In the genomic region with DNA sequence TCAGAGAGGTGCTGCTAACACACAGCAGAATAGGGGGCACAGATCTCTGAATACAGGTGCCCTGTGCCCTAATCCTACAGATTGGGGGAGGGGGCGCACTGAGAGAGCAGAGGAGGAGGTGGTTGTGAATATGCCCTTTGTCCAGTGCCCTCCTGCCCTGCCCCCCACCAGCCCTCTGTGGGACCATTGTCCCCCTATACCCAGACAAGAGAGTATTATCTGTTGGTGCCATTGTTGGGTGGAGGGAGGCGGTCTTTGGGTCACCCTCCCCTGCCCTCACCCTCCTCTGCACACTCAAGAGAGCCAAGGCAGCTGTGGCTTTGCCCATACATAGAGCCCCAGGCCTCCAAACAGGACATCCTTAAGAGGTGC, we compare ENCODE assay signal across 9 mouse cellular contexts. TPM values are rescaled to one million over a fixed set of nuclear protein-coding genes. Genes with fewer than 3 reads are reported as not detected.
DNase-seq lines count a peak whose midpoint lies in the region; ATAC-seq and TF ChIP-seq lines count a peak whose summit lies in the region.
"Had no signal": no experiment of that assay in that cellular context is flagged by ENCODE, and none has a peak within 500 bp of the region (broad histone marks: within the 10 kb centered on the region; RNA-seq: fewer than 3 reads in every experiment).

No protein-coding gene starts in this region.

- peak overlapping the region; percentile 81 for H3K4me2 ChIP-seq in midbrain, embryonic 15.5 days

- no peak for TF ChIP-seq CTCF in E14TG2a.4 (conservative IDR thresholded peaks at IDR 0.05; ENCODE audit: low read length)

- peak overlapping the region; percentile 52 for H3K9ac ChIP-seq in midbrain, embryonic 15.5 days

- no peaks in the 10 kb centered on the region for H3K9me3 ChIP-seq in heart, embryonic 10.5 days
- H3K9me3 ChIP-seq in E14TG2a.4 (ENCODE audit: low read length), result peaks cover 18% of the 10 kb centered on the region
- no peaks in the 10 kb centered on the region for H3K9me3 ChIP-seq in forebrain, embryonic 10.5 days
- no peaks in the 10 kb centered on the region for H3K9me3 ChIP-seq in midbrain, embryonic 15.5 days

- peaks cover 27% of the 10 kb centered on the region for H3K36me3 ChIP-seq in heart, embryonic 10.5 days
- H3K36me3 ChIP-seq in E14TG2a.4 (ENCODE audit: insufficient read depth, low read length), result peaks cover 49% of the 10 kb centered on the region
- H3K36me3 ChIP-seq in forebrain, embryonic 10.5 days (replicated peaks), result peaks cover 41% of the 10 kb centered on the region
- H3K36me3 ChIP-seq in midbrain, embryonic 15.5 days (replicated peaks), result peaks cover 6% of the 10 kb centered on the region; the same call in 1 of the 2 replicates

- peak overlapping the region; percentile 88 for H3K4me3 ChIP-seq in heart, embryonic 10.5 days
- H3K4me3 ChIP-seq in E14TG2a.4 (replicated peaks; ENCODE audit: low read length), result peak overlapping the region; percentile 87
- peak overlapping the region; percentile 69 for H3K4me3 ChIP-seq in forebrain, embryonic 10.5 days
- peak overlapping the region; percentile 65 for H3K4me3 ChIP-seq in midbrain, embryonic 15.5 days

- peak overlapping the region; percentile 88 for H3K27ac ChIP-seq in heart, embryonic 10.5 days
- peak overlapping the region; percentile 83 for H3K27ac ChIP-seq in forebrain, embryonic 10.5 days
- H3K27ac ChIP-seq in midbrain, embryonic 15.5 days, result peak overlapping the region; percentile 61

- WGBS in heart, embryonic 10.5 days, result 45% methylated on average over 2 of the region's 2 CpGs
- 36% methylated on average over 2 of the region's 2 CpGs for WGBS in forebrain, embryonic 10.5 days
- 27% methylated on average over 2 of the region's 2 CpGs for WGBS in midbrain, embryonic 15.5 days

- ATAC-seq in midbrain, embryonic 15.5 days (replicated peaks), result peak; percentile 28; the same call in 1 of the 2 replicates

- H3K27me3 ChIP-seq in heart, embryonic 10.5 days (ENCODE audit: insufficient read depth, poor library complexity, severe bottlenecking), result peaks cover 22% of the 10 kb centered on the region
- H3K27me3 ChIP-seq in E14TG2a.4 (ENCODE audit: insufficient read depth, low read length), result 0 out of 2 replicates have a peak, but pooled peaks cover 9% of the 10 kb centered on the region
- peaks cover 44% of the 10 kb centered on the region for H3K27me3 ChIP-seq in forebrain, embryonic 10.5 days (ENCODE audit: poor library complexity, severe bottlenecking)
- 0 out of 2 replicates have a peak, but pooled peaks cover 7% of the 10 kb centered on the region for H3K27me3 ChIP-seq in midbrain, embryonic 15.5 days (replicated peaks)
- H3K27me3 ChIP-seq: Patski had no signal

- no peak for DNase-seq in heart, embryonic 10.5 days (ENCODE audit: low spot score)
- DNase-seq in heart, adult 9 months (ENCODE audit: low spot score in 2 of 2), result no peak
- DNase-seq in forebrain, embryonic 10.5 days (ENCODE audit: extremely low spot score, low spot score), result no peak
- DNase-seq in layer of hippocampus, postnatal 36 days, result peak; percentile 62 to 65
- DNase-seq in yolk sac, embryonic 10.5 days (ENCODE audit: low spot score), result no peak
- no peak for DNase-seq in urinary bladder, postnatal 10 days (ENCODE audit: low spot score)

- peaks cover 25% of the 10 kb centered on the region for H3K4me1 ChIP-seq in heart, embryonic 10.5 days
- H3K4me1 ChIP-seq in E14TG2a.4 (replicated peaks; ENCODE audit: low read depth, low read length), result peaks cover 51% of the 10 kb centered on the region
- H3K4me1 ChIP-seq in forebrain, embryonic 10.5 days, result peaks cover 35% of the 10 kb centered on the region
- H3K4me1 ChIP-seq in midbrain, embryonic 15.5 days, result peaks cover 32% of the 10 kb centered on the region

RNA-seq across cellular contexts. Expression of a gene that starts 0.8 kb away (rescaled TPM):
- polyA plus RNA-seq in heart, embryonic 10.5 days (2016; fragmentation: Nextera tagmentation; extraction: Ambion mirVana), result 16.3 and 20.0 TPM in 2 replicates
- polyA plus RNA-seq in forebrain, embryonic 10.5 days (2016; fragmentation: Nextera tagmentation; extraction: Ambion mirVana), result 15.3 and 17.5 TPM in 2 replicates
- total RNA-seq in layer of hippocampus, postnatal 36 days (2021), result 100 to 1,000 TPM; 246 to 256 TPM
- 38.3 and 40.0 TPM in 2 replicates for polyA plus RNA-seq in midbrain, embryonic 15.5 days (2015; fragmentation: Nextera tagmentation; extraction: Ambion mirVana)

RNA-seq across cellular contexts. Expression of a gene that starts 30.1 kb away (rescaled TPM):
- polyA plus RNA-seq in heart, embryonic 10.5 days (2016; fragmentation: Nextera tagmentation; extraction: Ambion mirVana), result 0.59 and 0.75 TPM in 2 replicates
- 1.4 and 1.5 TPM in 2 replicates for polyA plus RNA-seq in forebrain, embryonic 10.5 days (2016; fragmentation: Nextera tagmentation; extraction: Ambion mirVana)
- total RNA-seq in layer of hippocampus, postnatal 36 days (2021), result 1 to 10 TPM in 1 of 2 experiments, under 1 TPM in 1; 0.82 to 1.3 TPM
- 1.8 and 2.4 TPM in 2 replicates for polyA plus RNA-seq in midbrain, embryonic 15.5 days (2015; fragmentation: Nextera tagmentation; extraction: Ambion mirVana)

RNA-seq across cellular contexts. Expression of a gene that starts 43.6 kb away (rescaled TPM):
- polyA plus RNA-seq in heart, embryonic 10.5 days (2016; fragmentation: Nextera tagmentation; extraction: Ambion mirVana), result 67.4 and 67.9 TPM in 2 replicates
- 83.1 and 91.8 TPM in 2 replicates for polyA plus RNA-seq in forebrain, embryonic 10.5 days (2016; fragmentation: Nextera tagmentation; extraction: Ambion mirVana)
- 10 to 100 TPM; 12.5 to 15.1 TPM for total RNA-seq in layer of hippocampus, postnatal 36 days (2021)
- 111 and 115 TPM in 2 replicates for polyA plus RNA-seq in midbrain, embryonic 15.5 days (2015; fragmentation: Nextera tagmentation; extraction: Ambion mirVana)

RNA-seq across cellular contexts. Expression of a gene that starts 44.5 kb away (rescaled TPM):
- 194 and 211 TPM in 2 replicates for polyA plus RNA-seq in heart, embryonic 10.5 days (2016; fragmentation: Nextera tagmentation; extraction: Ambion mirVana)
- 286 and 289 TPM in 2 replicates for polyA plus RNA-seq in forebrain, embryonic 10.5 days (2016; fragmentation: Nextera tagmentation; extraction: Ambion mirVana)
- total RNA-seq in layer of hippocampus, postnatal 36 days (2021), result 100 to 1,000 TPM; 249 to 265 TPM
- 298 and 326 TPM in 2 replicates for polyA plus RNA-seq in midbrain, embryonic 15.5 days (2015; fragmentation: Nextera tagmentation; extraction: Ambion mirVana)

RNA-seq across cellular contexts. Expression of a gene that starts 47.7 kb away (rescaled TPM):
- 127 and 139 TPM in 2 replicates for polyA plus RNA-seq in heart, embryonic 10.5 days (2016; fragmentation: Nextera tagmentation; extraction: Ambion mirVana)
- polyA plus RNA-seq in forebrain, embryonic 10.5 days (2016; fragmentation: Nextera tagmentation; extraction: Ambion mirVana), result 287 and 294 TPM in 2 replicates
- 100 to 1,000 TPM; 103 to 109 TPM for total RNA-seq in layer of hippocampus, postnatal 36 days (2021)
- polyA plus RNA-seq in midbrain, embryonic 15.5 days (2015; fragmentation: Nextera tagmentation; extraction: Ambion mirVana), result 225 and 227 TPM in 2 replicates

Comparison
In these comparisons a context has a peak if more than half of its experiments do, and no peak if none do; other contexts are left out.
1. DNase-seq: peak in layer of hippocampus, postnatal 36 days (2 of 2); none in heart, embryonic 10.5 days (single experiment), heart, adult 9 months (0 of 2), forebrain, embryonic 10.5 days (single experiment), yolk sac, embryonic 10.5 days (single experiment) and urinary bladder, postnatal 10 days (single experiment).
2. Peak in every context shown above with its lines, with median percentiles within 50 percentile points of each other: H3K27ac ChIP-seq and H3K4me3 ChIP-seq.